Mouse (Mus musculus) liver, postnatal 0 days (tissue): ENCODE results near the gene Supt6.

Experiments used
- CTCF ChIP-seq: sonication (generic); IDR thresholded peaks from 2 replicates; pipeline ENCODE4 v1.5.1; 2016; ENCODE audit warnings: antibody characterized with exemption, low read depth
- EP300 ChIP-seq: IDR thresholded peaks from 2 replicates; pipeline ENCODE4 v1.6.1; 2016; ENCODE audit warnings: antibody characterized with exemption, low read depth, mild to moderate bottlenecking

DNA sequence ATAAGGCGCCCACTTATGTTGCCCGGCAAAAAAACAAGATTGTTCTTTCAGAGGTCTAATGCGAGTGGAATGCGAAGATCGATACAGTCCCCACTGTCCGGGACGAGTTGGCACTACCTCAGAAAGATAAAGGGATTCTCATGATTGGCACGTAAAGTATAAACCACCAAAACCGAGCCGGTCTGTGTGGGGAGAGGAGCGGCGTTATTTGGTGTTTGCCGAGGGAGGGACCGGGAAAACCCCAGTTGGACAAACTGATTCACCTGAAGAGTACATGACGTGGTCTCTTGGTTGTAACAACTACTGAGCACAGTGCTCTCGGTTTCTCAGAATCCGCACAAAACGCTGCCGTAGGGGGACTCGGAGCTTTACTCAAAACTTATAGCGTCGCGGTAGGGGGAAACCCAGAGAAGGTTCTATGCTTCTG is 68.9 kb downstream of the Supt6 start:
- no peak for TF ChIP-seq CTCF
- TF ChIP-seq EP300, result no peak
